Mouse (Mus musculus) ES-Bruce4 (cell line): Measurements from ENCODE around the gene Tas1r1. TPM values are rescaled to one million over a fixed set of nuclear protein-coding genes. Genes with fewer than 3 reads are reported as not detected.

ENCODE experiments used
- H3K27ac ChIP-seq: 2 replicates; pipeline ENCODE4 v1.5.1; 2012; ENCODE audit warnings: low read length, inconsistent platforms; ENCODE audit not compliant: insufficient read depth
- H3K27me3 ChIP-seq: 2 replicates; pipeline ENCODE4 v1.6.1; 2012; ENCODE audit warnings: mild to moderate bottlenecking, low read length, inconsistent platforms; ENCODE audit not compliant: control insufficient read depth, poor library complexity, insufficient read depth, severe bottlenecking
- H3K36me3 ChIP-seq: 2 replicates; pipeline ENCODE4 v1.6.1; 2012; ENCODE audit warnings: inconsistent platforms, mild to moderate bottlenecking, low read length, moderate library complexity; ENCODE audit not compliant: control insufficient read depth, poor library complexity, insufficient read depth, severe bottlenecking
- H3K4me1 ChIP-seq: one replicate; pipeline ENCODE4 v1.8.1; 2011; ENCODE audit warnings: low read length; ENCODE audit not compliant: control insufficient read depth, insufficient read depth
- H3K4me3 ChIP-seq: 2 replicates; pipeline ENCODE4 v1.5.1; 2011; ENCODE audit warnings: low read depth, mild to moderate bottlenecking, low read length
- H3K9ac ChIP-seq: 2 replicates; pipeline ENCODE4 v1.6.1; 2012; ENCODE audit warnings: low read depth, mild to moderate bottlenecking, inconsistent platforms; ENCODE audit not compliant: poor library complexity, severe bottlenecking
- H3K9me3 ChIP-seq: replicated peaks from 2 replicates; pipeline ENCODE4 v1.6.1; 2012; ENCODE audit warnings: mild to moderate bottlenecking, low read length, inconsistent platforms; ENCODE audit not compliant: control insufficient read depth, poor library complexity, insufficient read depth, severe bottlenecking
- CTCF ChIP-seq: IDR thresholded peaks from one replicate; pipeline ENCODE4 v1.8.1; 2011; ENCODE audit warnings: low read depth, low read length
- EP300 ChIP-seq: IDR thresholded peaks from 2 replicates; pipeline ENCODE4 v1.6.1; 2011; ENCODE audit warnings: low read depth, low read length; ENCODE audit not compliant: insufficient read depth
- POLR2A ChIP-seq: IDR thresholded peaks from one replicate; pipeline ENCODE4 v1.8.1; 2011; ENCODE audit warnings: low read length; ENCODE audit not compliant: insufficient read depth
- polyA plus RNA-seq: library from polyadenylated mRNA; stranded (reverse); fragments of >200 nt; gene quantifications from 2 replicates; pipeline ENCODE4 v1.2.4, GENCODE M21; 2011; ENCODE audit warnings: low read depth; ENCODE audit not compliant: missing spikeins, insufficient read depth, insufficient read length

The Tas1r1 gene
- polyA plus RNA-seq, 1 experiment, result 0.55 TPM

- no peak overlapping the region for H3K27ac ChIP-seq
- no peak overlapping the region for H3K4me3 ChIP-seq
- H3K9me3 ChIP-seq, result no peaks in the 10 kb centered on the region
- no peak overlapping the region for H3K9ac ChIP-seq
- H3K27me3 ChIP-seq, result no peaks in the 10 kb centered on the region; the same call in 1 of the 2 replicates
- H3K4me1 ChIP-seq, result peaks cover 5% of the 10 kb centered on the region
- peaks cover 22% of the 10 kb centered on the region for H3K36me3 ChIP-seq
- TF ChIP-seq CTCF (no peak), POLR2A (no peak), EP300 (no peak)
Observed at GRCm38 (mm10) chr4:151992091-151992490, 46.3 kb downstream of the Tas1r1 start.

- H3K4me1 ChIP-seq, result peaks cover 8% of the 10 kb centered on the region
- peaks cover 22% of the 10 kb centered on the region for H3K36me3 ChIP-seq
- peak overlapping the region; percentile 78; the same call in 1 of the 2 replicates for H3K9ac ChIP-seq
- no peaks in the 10 kb centered on the region for H3K9me3 ChIP-seq
- TF ChIP-seq EP300 (no peak), CTCF (no peak), POLR2A (no peak)
- H3K27ac ChIP-seq, result peak overlapping the region; percentile 20; the same call in 1 of the 2 replicates
- no peaks in the 10 kb centered on the region for H3K27me3 ChIP-seq
- peak overlapping the region; percentile 14 for H3K4me3 ChIP-seq
Observed at GRCm38 (mm10) chr4:151989110-151989488, 49.3 kb downstream of the Tas1r1 start.

- Histone ChIP-seq H3K9ac (peak within 1 kb of the TSS; percentile 78), H3K27me3 (no peaks in the 10 kb centered on the region), H3K4me3 (peak within 1 kb of the TSS; percentile 86), H3K4me1 (peaks cover 11% of the 10 kb centered on the region), H3K36me3 (peaks cover 22% of the 10 kb centered on the region), H3K9me3 (no peaks in the 10 kb centered on the region), H3K27ac (peak within 1 kb of the TSS; percentile 20; the same call in 1 of the 2 replicates)
- no peak for TF ChIP-seq CTCF
- TF ChIP-seq EP300, result no peak
- TF ChIP-seq POLR2A, result no peak
Observed at GRCm38 (mm10) chr4:151988342-151989109, 49.8 kb downstream of the Tas1r1 start, which contains the start of gene Thap3. TSS of gene Thap3 (minus strand) at chr4:151988997.

- peaks cover 18% of the 10 kb centered on the region for H3K36me3 ChIP-seq
- H3K9ac ChIP-seq, result peak overlapping the region; percentile 78
- TF ChIP-seq CTCF (no peak), POLR2A (no peak), EP300 (no peak)
- no peak overlapping the region for H3K27ac ChIP-seq
- H3K4me1 ChIP-seq, result peaks cover 11% of the 10 kb centered on the region
- no peaks in the 10 kb centered on the region for H3K27me3 ChIP-seq
- H3K4me3 ChIP-seq, result peak overlapping the region; percentile 86
- no peaks in the 10 kb centered on the region for H3K9me3 ChIP-seq
Observed at GRCm38 (mm10) chr4:151988014-151988341, 50.4 kb downstream of the Tas1r1 start.

- peaks cover 11% of the 10 kb centered on the region for H3K4me1 ChIP-seq
- H3K9me3 ChIP-seq, result no peaks in the 10 kb centered on the region
- H3K27ac ChIP-seq, result peak overlapping the region; percentile 68
- H3K4me3 ChIP-seq, result peak overlapping the region; percentile 29
- H3K9ac ChIP-seq, result no peak overlapping the region
- TF ChIP-seq EP300 (0 out of 2 replicates have a peak, but pooled peaks have one; percentile 1), CTCF (no peak), POLR2A (no peak)
- no peaks in the 10 kb centered on the region for H3K27me3 ChIP-seq
- H3K36me3 ChIP-seq, result peaks cover 11% of the 10 kb centered on the region
Observed at GRCm38 (mm10) chr4:151986650-151987049, 51.7 kb downstream of the Tas1r1 start.

- Histone ChIP-seq H3K9ac (no peak overlapping the region), H3K27me3 (no peaks in the 10 kb centered on the region), H3K4me1 (peaks cover 11% of the 10 kb centered on the region), H3K9me3 (no peaks in the 10 kb centered on the region), H3K4me3 (peak overlapping the region; percentile 26), H3K36me3 (peaks cover 5% of the 10 kb centered on the region), H3K27ac (peak overlapping the region; percentile 68)
- TF ChIP-seq CTCF (no peak), POLR2A (no peak), EP300 (no peak)
Observed at GRCm38 (mm10) chr4:151985886-151986285, 52.5 kb downstream of the Tas1r1 start.
